Mouse (Mus musculus) adrenal gland, adult 18-20 months (tissue): Measurements from ENCODE around the gene Uqcc3. TPM values are rescaled to one million over a fixed set of nuclear protein-coding genes. Genes with fewer than 3 reads are reported as not detected.

Experiments
- DNase-seq, 2 experiments: peaks; one replicate each; pipeline ENCODE4 v3.0.0; 2021 to 2022; ENCODE audit warnings: low spot score in 2 of 2
- long read RNA-seq, 2 experiments: library from polyadenylated mRNA; stranded (forward); transcript quantifications; one replicate each; pipeline ENCODE4 v2.0.0; 2021
- total RNA-seq, 2 experiments: library from RNA; stranded (reverse); gene quantifications; 1 replicate in 1 of 2; 2 replicates in 1 of 2; pipeline ENCODE4 v1.2.3; 2021

Uqcc3 gene
- total RNA-seq = 10 to 100 TPM; 55.2 to 65.6 TPM
- long read RNA-seq, experiment 1, transcript Uqcc3-201 (2 exons, 821 nt) = major isoform, 17 of 18 reads
- long read RNA-seq, experiment 1, partial matches to known transcripts = 1 of 18 reads
- long read RNA-seq, experiment 1, other reads (novel, unspliced or antisense) = 0 of 18 reads
- long read RNA-seq, experiment 2, transcript Uqcc3-201 (2 exons, 821 nt) = major isoform, 84 of 87 reads
- long read RNA-seq, experiment 2, partial matches to known transcripts = 2 of 87 reads
- long read RNA-seq, experiment 2, other reads (novel, unspliced or antisense) = 1 of 87 reads

DNA sequence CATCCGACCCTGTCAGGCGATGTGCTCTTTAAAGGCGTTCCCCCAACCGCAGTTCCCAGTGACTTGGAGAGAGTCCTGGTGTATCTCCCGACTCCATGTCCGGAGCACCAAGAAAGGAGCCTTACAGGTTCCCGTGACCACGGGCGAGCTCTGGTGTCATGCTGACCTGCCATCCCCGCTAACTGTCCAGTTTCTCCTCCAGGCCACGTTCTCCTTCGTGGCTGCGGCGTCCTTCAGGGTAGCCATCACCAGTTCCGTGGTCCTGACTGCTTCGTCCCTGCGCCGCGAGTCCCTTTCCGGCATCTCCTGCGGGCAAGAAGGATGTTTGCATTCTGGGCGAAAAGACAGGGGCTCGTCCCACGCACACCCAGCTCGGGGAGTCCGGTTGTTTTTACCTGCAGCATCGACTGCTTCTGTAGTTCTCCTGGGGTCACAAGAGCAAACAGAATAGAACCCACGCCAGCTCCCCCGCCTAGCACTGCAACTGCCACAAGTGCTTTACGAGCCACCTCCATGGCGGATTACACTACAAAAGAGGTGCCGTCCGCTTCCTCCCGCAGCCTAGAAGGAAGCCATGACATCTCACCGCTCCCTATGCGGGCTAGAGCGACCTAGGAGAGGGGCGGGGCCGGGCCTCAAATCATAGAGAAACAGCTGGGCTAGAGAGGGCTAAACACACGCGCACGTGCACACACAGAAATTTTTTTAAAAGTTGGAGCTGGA, at the start of gene Uqcc3:
Uqcc3 (minus strand) TSS at position 613 of the 723 bp plus-strand sequence.
- DNase-seq = peak; percentile 83 to 85

GRCm38 (mm10) chr19:8930117-8930516, 49.4 kb upstream of the Uqcc3 start:
- no peak for DNase-seq

- DNase-seq = peak; percentile 90 to 93
Measured at GRCm38 (mm10) chr19:8929224-8930088, 48.7 kb upstream of the Uqcc3 start, which contains the start of the genes Rom1 and Eml3. Gene Rom1, minus strand, starts transcription at chr19:8929356. Gene Eml3, plus strand, starts transcription at chr19:8929552.

GRCm38 (mm10) chr19:8928689-8929223, 48.0 kb upstream of the Uqcc3 start:
- DNase-seq = peak; percentile 36 to 41

DNA sequence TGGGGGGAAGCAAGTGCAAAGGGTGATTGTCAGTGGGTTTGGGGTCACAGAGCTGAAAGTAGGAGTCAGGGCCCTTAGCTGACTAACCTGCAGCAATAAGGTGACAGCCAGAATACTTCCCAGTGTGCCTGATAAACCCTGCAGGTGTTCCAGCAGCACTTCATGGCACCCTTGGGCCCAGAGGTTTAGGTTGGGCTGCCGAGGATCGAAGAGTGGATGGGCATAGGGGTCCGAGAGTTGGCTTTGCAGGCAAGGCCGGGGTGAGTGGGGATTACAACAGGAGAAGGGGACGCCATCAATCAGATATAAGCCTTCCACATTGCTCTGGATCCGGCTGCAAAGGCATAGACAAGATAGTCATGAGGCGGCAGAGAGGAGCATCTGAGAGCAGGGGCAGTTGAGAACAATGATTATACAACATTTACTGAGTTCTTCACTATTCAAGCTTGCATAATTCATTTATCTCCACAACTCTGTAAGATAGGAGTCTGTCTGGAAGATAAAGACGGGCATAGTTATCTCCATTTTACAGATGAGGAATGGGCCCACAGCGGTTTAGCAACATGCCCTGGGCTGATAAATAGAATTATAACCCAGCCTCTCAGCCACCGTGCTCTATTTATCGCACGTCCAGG, 47.3 kb upstream of the Uqcc3 start:
- DNase-seq = no peak

DNA sequence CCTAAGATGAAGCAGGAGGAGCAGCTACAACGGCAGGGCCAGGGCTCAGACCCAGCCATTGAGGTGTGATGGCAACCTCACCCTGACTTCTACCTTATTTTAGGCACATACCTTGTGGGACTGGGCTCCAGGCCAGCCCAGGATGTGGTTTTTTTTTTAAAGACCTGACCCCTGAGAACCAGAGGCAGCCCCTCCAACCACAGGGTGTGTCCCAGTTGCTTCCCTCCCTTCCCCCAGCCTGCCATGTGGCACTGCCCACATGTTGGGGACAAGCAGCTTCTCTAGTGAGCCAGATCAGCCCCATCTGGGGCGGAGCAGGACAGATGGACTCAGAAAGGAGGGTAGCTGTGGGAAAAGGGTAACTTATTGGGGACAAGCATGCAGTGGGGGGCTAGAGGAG, 46.0 kb upstream of the Uqcc3 start:
- DNase-seq = no peak

DNA sequence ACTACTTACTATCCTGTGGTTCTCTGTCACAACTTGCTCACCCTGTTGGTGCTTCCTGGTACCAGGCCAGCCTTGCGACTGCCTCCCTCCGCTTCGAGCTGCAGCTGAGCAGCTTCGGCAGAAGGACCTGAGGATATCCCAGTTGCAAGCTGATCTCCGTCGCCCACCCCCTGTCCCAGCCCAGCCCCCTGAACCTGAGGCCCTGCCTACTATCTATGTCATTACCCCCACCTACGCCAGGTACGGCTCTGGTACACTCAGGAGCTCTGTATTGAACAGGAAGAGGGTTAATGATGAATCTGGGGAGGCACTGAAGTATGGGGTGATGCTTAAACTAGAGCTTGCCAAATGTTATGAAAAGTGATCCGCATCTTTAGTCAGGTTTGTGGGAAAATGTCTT, 41.0 kb upstream of the Uqcc3 start:
- no peak for DNase-seq

GRCm38 (mm10) chr19:8920836-8921291, 40.1 kb upstream of the Uqcc3 start:
- no peak for DNase-seq

- DNase-seq = peak; percentile 92 to 93
Measured at GRCm38 (mm10) chr19:8920073-8920736, 39.5 kb upstream of the Uqcc3 start, which contains the start of gene B3gat3. Gene B3gat3, plus strand, starts transcription at chr19:8920374.

DNA sequence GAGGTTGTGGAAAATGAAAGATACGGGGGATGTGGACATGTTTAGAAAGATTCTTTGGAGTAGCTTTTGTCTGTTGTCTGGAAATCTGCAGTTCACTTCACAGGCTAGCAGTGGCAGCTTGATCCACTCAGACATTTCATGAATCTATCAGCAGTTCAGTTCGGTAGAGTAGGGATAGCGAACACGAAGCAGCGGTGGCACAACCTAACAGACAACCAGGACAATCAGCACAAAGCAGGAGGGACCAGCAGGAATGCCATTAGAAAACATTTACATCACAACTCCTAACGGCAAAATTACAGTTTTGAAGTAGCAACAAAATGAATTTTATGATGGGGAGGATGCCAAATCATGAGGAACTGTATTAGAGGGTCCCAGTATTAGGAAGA, 39.0 kb upstream of the Uqcc3 start:
- DNase-seq = no peak

- no peak for DNase-seq
Measured at GRCm38 (mm10) chr19:8919000-8919399, 38.3 kb upstream of the Uqcc3 start.

GRCm38 (mm10) chr19:8914212-8914611, 33.5 kb upstream of the Uqcc3 start:
- DNase-seq = no peak

DNA sequence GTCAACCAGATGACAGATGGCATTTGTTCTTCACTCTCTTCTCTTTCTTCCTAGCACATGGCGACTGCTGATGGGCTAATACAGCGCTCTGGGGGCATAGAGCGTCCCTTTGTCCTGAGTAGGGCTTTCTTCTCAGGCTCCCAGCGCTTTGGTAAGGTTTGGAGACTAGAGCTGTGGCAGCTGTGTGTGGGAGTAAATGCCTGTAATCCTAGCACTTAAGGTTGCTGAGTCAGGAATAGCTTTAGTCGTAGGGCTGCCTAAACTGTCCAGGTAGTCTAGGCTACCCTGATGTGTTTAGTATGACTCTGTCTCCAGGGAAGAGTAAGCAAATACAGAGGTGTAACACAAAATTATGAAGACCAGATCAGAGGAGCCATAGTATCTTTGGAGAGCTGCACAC, 31.1 kb upstream of the Uqcc3 start:
- no peak for DNase-seq

- no peak for DNase-seq
Measured at GRCm38 (mm10) chr19:8908531-8908930, 27.8 kb upstream of the Uqcc3 start.

- no peak for DNase-seq
Measured at GRCm38 (mm10) chr19:8903412-8903811, 22.7 kb upstream of the Uqcc3 start.

GRCm38 (mm10) chr19:8899079-8899478, 18.4 kb upstream of the Uqcc3 start:
- DNase-seq = no peak

DNA sequence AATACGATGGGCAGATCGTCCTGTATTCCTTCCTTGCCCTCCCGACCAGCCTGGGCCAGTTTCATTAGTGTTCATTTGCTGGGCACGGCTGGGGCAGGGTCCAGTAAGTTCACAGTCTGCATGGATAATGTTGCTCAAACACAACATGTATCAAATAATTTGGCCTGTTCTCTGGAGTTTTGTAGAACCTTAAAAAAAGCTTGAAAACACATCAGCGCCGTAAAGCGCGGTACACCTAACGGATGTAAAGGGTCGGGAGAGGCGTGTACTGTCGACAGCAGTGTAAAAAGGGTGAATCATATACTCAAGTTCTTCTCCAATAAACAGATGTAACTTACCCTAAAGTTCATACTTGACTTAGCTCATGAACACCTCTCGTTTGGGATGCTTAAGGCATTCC, 17.9 kb upstream of the Uqcc3 start:
- no peak for DNase-seq

GRCm38 (mm10) chr19:8897865-8898495, 17.3 kb upstream of the Uqcc3 start, which contains the start of gene Ganab:
Gene Ganab, plus strand, starts transcription at chr19:8898071.
- peak; percentile 89 to 92 for DNase-seq

DNA sequence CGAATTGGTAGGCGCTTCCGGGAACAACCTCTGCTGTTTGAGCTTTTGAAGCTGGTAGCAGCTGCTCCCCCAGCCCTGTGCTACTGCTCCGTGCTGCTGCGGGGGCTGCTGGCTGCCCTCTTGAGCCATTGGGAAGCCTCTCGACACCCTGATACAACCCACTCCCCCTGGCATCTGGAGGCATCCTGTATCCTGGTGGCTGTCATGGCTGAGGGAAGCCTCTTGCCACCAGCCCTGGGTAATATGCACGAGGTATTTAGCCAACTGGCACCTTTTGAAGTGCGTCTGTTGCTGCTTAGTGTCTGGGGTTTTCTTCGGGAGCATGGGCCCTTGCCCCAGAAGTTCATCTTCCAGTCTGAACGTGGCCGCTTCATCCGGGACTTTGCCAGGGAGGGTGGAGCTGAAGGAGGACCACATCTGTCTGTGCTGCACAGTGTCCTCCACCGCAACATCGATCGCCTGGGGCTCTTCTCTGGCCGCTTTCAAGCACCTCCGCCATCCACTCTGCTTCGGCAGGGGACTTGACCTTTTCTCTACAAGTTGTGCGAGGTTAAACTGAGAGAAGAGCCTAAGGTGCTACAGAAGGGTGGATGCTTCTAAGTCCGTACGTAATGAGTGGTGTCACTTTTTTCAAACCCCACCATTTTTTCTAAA, 16.6 kb upstream of the Uqcc3 start:
- DNase-seq = peak in 1 of 2 experiments; percentile 45
